Mouse (Mus musculus): ENCODE measurements around the gene Palm2.
A peak's percentile ranks its signal among the peaks of the same experiment; 100 is the strongest.

DNA sequence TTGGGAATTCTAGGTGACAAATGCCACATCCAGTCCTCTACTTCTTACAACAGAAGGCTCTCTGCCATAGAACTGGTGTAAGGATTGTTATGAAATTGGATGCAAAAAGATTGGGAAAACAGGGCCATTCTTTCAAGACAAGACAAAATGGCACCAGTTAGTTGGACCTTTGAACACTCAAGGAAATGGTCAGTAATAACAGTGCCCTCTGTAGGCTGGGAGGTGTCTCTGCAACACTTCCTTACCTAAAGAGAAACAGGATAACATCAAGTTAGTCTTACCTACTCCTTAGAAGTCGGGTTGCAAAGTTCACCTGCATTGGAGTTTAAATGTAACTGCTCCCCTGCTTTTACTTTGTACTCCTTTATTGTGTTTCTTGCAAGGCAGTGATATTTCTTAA is 285.3 kb downstream of the Palm2 start:
- TF ChIP-seq GABPA (IDR thresholded peaks at IDR 0.05; ENCODE audit: low read depth, low read length) = no peak
- TF ChIP-seq UBTF (IDR thresholded peaks at IDR 0.05; ENCODE audit: borderline replicate concordance, insufficient read depth, low read depth, low read length) = no peak
- peak in 2 of 3 experiments; percentile 13 to 41; a peak in 4 of 6 replicates for TF ChIP-seq CTCF (IDR thresholded peaks at IDR 0.05 in 2 of 3, conservative IDR thresholded peaks at IDR 0.05 in 1 of 3; ENCODE audit: control insufficient read depth in 1 of 3, insufficient read depth in 1 of 3, low read depth in 2 of 3, low read length in 3 of 3, poor library complexity in 1 of 3, severe bottlenecking in 1 of 3)
- TF ChIP-seq TAL1 (IDR thresholded peaks at IDR 0.05; ENCODE audit: low read length) = no peak
- TF ChIP-seq EP300 (IDR thresholded peaks at IDR 0.05; ENCODE audit: low read depth in 1 of 2, low read length in 2 of 2) = no peak
- no peak for TF ChIP-seq POLR2A (IDR thresholded peaks at IDR 0.05; ENCODE audit: control insufficient read depth in 1 of 2, insufficient read depth in 1 of 2, low read depth in 1 of 2, low read length in 2 of 2, poor library complexity in 1 of 2)
- no peak for TF ChIP-seq BHLHE40 (IDR thresholded peaks at IDR 0.05; ENCODE audit: borderline replicate concordance, low read depth, low read length)
- no peak for TF ChIP-seq MEF2A (IDR thresholded peaks at IDR 0.05; ENCODE audit: extremely low read depth, insufficient replicate concordance, low read depth, low read length, poor library complexity, severe bottlenecking)
- no peak for TF ChIP-seq JUND (IDR thresholded peaks at IDR 0.05; ENCODE audit: low read depth, low read length)

Data from MEL (cell line).